Mouse (Mus musculus) CD4-positive helper T cell, adult 2 months (primary cell): ENCODE results near the gene Heatr3.
A peak's percentile ranks its signal among the peaks of the same experiment; 100 is the strongest.
"Not testable (repeated sequence)": the region's sequence is repeated elsewhere in the genome, so short reads cannot be mapped to it uniquely, and the experiment has no call there.

Source experiments
- DNase-seq: peaks from one replicate; pipeline ENCODE4 v3.0.0-alpha.2; 2012; ENCODE audit warnings: low read depth, missing footprints, low spot score

The Heatr3 gene

DNA sequence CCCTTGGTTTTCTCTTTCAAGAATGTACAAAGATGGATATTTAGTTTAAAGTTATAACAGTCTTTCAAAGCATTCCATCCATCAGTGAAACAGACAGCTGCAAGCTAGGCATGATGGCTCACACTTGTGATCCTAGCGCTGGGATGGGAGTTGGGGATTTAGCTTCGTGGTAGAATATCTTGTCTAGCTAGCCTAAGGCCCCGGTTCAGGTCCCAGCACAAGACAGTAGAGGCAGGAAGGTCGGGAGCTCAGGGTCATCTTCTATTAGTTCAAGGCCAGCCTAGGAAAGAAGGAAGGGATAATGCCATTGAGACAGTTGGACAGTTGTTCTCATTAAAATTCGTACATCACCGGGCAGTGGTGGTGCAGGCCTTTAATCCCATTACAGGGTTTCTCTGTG is 48.1 kb downstream of the Heatr3 start:
- no peak for DNase-seq

DNA sequence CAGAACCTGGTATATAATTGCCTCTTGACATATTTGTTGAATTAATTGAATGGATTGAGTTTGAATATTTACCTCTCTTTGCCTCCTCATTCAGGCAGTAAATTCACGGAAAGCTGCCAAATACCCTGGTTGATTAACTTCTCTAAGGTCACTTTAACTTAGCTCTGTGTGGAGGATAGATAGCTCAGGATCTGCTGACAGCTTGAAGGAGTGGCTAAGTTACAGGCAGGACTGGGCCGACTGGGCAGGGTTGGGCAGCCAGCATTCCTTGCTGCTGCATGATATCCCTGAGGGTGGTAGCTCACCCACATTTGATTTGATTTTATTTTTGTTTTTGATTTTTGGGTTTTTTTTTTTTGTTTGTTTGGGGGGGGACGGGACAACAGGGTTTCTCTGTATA is 59.7 kb downstream of the Heatr3 start:
- no peak for DNase-seq

- no peak for DNase-seq
Observed at GRCm38 (mm10) chr8:88198551-88198944, 60.9 kb downstream of the Heatr3 start.

GRCm38 (mm10) chr8:88198945-88199571 is 61.4 kb downstream of the Heatr3 start, which contains the start of gene Tent4b:
Gene Tent4b, plus strand, starts transcription at chr8:88199213.
- peak; percentile 95 for DNase-seq

- DNase-seq: peak; percentile 59
Observed at GRCm38 (mm10) chr8:88199700-88200601, 62.3 kb downstream of the Heatr3 start.

DNA sequence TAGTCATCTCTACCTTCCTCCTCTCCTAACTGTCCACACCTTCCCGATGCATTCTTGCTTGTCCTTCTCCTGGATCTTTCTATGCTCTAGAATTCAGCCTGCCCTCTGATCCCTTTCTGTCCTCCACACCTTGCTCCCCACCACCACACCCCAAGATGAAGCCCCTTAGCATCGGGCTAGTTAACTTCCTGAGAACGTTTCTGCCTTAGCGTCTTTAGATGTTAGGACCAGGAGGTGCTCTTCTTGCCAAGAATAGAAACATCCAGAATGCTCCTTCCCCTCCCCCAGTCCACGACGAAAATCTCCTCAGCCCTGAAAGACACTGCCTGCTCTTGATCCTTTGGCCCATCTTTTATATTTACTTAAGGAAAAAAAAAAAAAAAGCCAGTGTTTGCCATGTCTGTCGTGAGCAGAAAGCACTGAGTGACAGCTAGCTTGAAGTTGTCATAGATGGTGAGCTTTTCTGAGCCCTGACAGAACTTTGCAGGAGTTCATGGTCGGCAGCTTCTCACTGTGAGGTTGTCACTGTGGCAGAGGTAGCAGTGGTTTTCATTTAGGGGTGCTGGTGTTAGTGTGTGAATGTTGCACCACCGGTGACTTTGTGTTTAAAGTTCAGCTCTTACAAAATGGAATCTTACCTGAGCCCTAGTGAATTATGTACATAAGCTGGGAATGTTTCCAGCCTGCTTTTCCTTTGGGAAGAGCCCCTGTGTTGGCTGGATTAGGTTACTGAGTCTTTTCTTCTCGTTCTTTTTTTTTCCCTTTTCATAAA is 63.3 kb downstream of the Heatr3 start:
- DNase-seq: peak; percentile 20

DNA sequence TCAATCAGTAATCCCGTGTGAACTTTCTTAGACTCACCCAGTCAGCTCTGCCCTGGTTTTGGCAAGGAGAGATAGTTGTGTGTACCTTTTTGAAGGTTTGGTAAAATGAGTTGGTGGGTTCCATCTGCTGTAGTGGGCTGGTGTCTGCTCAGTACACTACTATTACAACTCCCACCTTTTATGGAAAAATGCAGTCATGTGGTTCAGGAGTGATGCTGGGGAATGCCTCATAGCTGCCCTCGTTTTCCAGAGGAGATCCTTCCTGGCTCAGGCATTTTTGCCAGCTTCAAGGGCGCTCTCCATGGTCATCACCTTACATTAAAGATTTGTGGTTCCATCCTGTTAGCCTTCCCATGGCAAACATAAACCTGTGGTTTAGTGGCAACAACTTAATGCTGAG is 64.0 kb downstream of the Heatr3 start:
- DNase-seq: no peak

GRCm38 (mm10) chr8:88206016-88206415 is 68.4 kb downstream of the Heatr3 start:
- DNase-seq: no peak

DNA sequence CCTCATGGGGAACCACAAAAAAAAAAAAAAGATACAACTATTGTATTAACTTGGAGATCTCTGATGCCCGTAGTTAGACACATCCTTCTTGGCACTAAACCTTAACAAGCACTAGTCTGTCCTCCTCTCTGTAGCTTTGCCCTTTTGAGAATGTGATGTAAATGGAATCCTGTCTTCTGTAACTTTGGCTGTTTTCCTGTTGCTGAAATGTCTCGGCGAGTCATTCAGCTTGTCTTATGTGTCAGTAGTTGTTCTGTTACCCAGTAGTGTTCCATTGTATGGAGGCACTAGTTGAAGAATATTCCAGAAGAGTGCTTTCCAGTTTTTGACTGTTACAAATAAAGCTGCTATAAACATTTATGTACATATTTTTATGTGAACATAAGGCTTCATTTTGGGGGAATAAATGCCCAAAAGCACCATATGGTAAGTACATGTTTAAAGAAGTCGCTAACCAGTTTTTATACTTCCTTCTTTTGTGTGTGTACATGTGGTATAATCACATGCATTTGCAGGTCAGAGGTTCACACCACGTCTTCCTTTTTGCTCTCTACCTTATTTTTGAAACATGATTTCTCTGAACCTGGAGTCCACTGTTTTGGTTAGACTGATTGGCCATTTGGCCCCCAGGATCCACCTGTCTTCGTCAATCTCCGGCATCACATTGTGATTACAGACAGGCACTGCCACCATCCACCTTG is 69.6 kb downstream of the Heatr3 start:
- DNase-seq: no peak

DNA sequence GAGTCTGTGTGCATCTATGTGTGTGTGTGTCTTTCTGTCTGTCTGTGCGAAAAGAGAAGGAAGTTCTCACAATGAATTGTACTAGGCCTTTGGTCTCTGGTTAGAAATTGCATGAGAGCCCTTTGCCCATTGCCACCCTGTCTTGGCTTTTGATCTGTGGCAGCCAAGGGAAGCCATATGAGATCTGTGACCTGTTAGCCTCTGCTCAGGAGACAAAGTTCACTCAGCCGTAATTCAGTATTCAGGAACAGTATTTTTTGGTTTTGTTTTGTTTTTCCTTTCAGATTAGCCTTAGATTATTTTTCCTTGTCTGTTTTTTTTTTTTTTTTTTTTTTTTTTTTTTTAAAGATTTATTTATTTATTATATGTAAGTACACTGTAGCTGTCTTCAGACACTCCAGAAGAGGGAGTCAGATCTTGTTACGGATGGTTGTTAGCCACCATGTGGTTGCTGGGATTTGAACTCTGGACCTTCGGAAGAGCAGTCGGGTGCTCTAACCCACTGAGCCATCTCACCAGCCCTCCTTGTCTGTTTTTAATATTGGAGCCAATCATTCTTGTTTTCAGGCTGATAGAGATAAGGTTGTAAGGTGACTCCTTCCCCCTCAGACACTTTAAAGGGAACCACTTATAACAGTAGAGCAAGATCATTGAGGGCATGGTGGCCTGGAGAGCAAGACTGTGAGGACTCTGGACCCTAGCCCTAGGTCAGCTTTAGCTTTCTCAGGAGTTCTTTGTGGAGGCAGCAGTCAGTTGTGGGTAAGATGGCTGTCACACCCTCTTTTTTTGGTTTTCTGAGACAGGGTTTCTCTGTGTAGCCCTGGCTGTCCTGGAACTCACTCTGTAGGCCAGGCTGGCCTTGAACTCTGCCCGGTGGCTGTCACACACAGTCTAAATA is 72.5 kb downstream of the Heatr3 start:
- DNase-seq: not testable (repeated sequence)

DNA sequence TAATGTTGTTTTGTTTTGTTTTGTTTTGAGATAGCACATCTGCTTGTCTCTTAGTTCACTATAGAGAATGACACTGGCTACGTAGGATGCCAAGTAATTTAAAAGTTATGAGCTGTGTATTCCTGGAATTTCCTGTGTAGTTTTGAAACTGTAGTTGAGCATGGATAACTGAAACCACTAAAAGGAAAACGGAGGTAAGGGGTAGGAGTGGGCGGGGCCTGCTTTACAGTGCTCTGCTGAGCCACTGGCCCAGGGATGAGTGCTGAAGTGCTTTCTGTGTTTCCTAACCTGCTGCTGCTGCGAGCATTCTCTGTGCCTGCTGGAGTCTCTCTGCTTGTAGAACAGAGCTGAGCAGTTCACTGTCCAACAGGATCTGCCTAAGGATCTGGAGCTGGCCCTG is 83.7 kb downstream of the Heatr3 start:
- no peak for DNase-seq
